In the genomic region with DNA sequence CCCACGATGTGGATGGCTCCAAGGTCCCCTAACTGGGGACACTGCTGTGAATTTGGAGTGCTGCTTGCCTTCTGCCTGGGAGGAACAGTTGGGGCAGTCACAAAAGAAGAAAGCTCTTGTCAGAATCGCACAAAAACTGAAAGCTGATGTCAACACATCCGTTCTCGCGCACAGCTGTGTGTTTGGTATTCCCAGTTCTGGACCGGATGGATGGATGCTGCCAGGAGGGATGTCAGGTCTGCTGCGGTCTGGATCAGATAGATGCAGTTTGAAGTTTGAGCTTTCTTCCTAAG, we compare ENCODE assay signal across 13 mouse cellular contexts.
DNase-seq lines count a peak whose midpoint lies in the region; ATAC-seq lines count a peak whose summit lies in the region.
"Had no signal": no experiment of that assay in that cellular context is flagged by ENCODE, and none has a peak within 500 bp of the region (broad histone marks: within the 10 kb centered on the region; RNA-seq: fewer than 3 reads in every experiment).

No protein-coding gene starts in this region.

- peak; percentile 37 for DNase-seq in MN1 (ENCODE audit: low spot score)
- no peak for DNase-seq in forebrain, embryonic 10.5 days (ENCODE audit: extremely low spot score, low spot score)
- DNase-seq in heart, postnatal 14 days: peak; percentile 7
- no peak for DNase-seq in thymus, postnatal 10 days (ENCODE audit: low spot score in 2 of 2)
- no peak for DNase-seq in urinary bladder, postnatal 10 days (ENCODE audit: low spot score)
- no peak for DNase-seq in layer of hippocampus, postnatal 25 days (ENCODE audit: extremely low spot score in 1 of 2, low spot score in 1 of 2)
- DNase-seq: cerebellum, adult 2 months; right cerebral cortex, adult 18-20 months; thymus, postnatal 14 days had no signal

- H3K36me3 ChIP-seq in kidney, embryonic 15.5 days: no peaks in the 10 kb centered on the region
- no peaks in the 10 kb centered on the region for H3K36me3 ChIP-seq in kidney, embryonic 16.5 days (ENCODE audit: insufficient read depth, low read length)
- no peaks in the 10 kb centered on the region for H3K36me3 ChIP-seq in forebrain, embryonic 10.5 days (replicated peaks)
- H3K36me3 ChIP-seq: limb, embryonic 15.5 days had no signal

- H3K9ac ChIP-seq in kidney, embryonic 15.5 days: no peak overlapping the region
- H3K9ac ChIP-seq in kidney, embryonic 16.5 days (replicated peaks; ENCODE audit: low read length): no peak overlapping the region
- H3K9ac ChIP-seq: limb, embryonic 15.5 days had no signal

- intact Hi-C loops in heart, postnatal 14 days (cut with DNase I): no loop called here

- peak overlapping the region; percentile 82; the same call in 1 of the 2 replicates for H3K27ac ChIP-seq in kidney, embryonic 15.5 days
- H3K27ac ChIP-seq in kidney, embryonic 16.5 days (ENCODE audit: low read length): no peak overlapping the region
- H3K27ac ChIP-seq in forebrain, embryonic 10.5 days: peak overlapping the region; percentile 71
- H3K27ac ChIP-seq: limb, embryonic 15.5 days had no signal

- no peak overlapping the region for H3K4me3 ChIP-seq in kidney, embryonic 15.5 days (replicated peaks)
- no peak overlapping the region for H3K4me3 ChIP-seq in kidney, embryonic 16.5 days (ENCODE audit: low read length)
- no peak overlapping the region for H3K4me3 ChIP-seq in forebrain, embryonic 10.5 days
- H3K4me3 ChIP-seq: limb, embryonic 15.5 days; myocyte had no signal

- no peaks in the 10 kb centered on the region for H3K9me3 ChIP-seq in kidney, embryonic 15.5 days (replicated peaks)
- no peaks in the 10 kb centered on the region for H3K9me3 ChIP-seq in kidney, embryonic 16.5 days (ENCODE audit: low read length)
- no peaks in the 10 kb centered on the region for H3K9me3 ChIP-seq in forebrain, embryonic 10.5 days
- H3K9me3 ChIP-seq: limb, embryonic 15.5 days had no signal

- H3K4me2 ChIP-seq in kidney, embryonic 15.5 days: 0 out of 2 replicates have a peak overlapping the region, but pooled peaks have one; percentile 8
- no peak overlapping the region for H3K4me2 ChIP-seq in kidney, embryonic 16.5 days (replicated peaks; ENCODE audit: low read depth, low read length)
- H3K4me2 ChIP-seq: limb, embryonic 15.5 days had no signal

- WGBS in kidney, embryonic 15.5 days: 78% methylated on average over 7 of the region's 7 CpGs
- 80% methylated on average over 7 of the region's 7 CpGs for WGBS in kidney, embryonic 16.5 days
- WGBS in forebrain, embryonic 10.5 days: 71% methylated on average over 7 of the region's 7 CpGs

- no peak for ATAC-seq in kidney, embryonic 15.5 days (replicated peaks; ENCODE audit: low FRiP score)
- no peak for ATAC-seq in kidney, embryonic 16.5 days (ENCODE audit: low FRiP score, low TSS enrichment)

- H3K4me1 ChIP-seq in kidney, embryonic 15.5 days: peaks cover 33% of the 10 kb centered on the region
- peaks cover 26% of the 10 kb centered on the region for H3K4me1 ChIP-seq in kidney, embryonic 16.5 days (ENCODE audit: insufficient read depth, low read length)
- H3K4me1 ChIP-seq in forebrain, embryonic 10.5 days: peaks cover 23% of the 10 kb centered on the region

- no peaks in the 10 kb centered on the region for H3K27me3 ChIP-seq in kidney, embryonic 15.5 days
- no peaks in the 10 kb centered on the region for H3K27me3 ChIP-seq in kidney, embryonic 16.5 days (ENCODE audit: insufficient read depth, low read length)
- H3K27me3 ChIP-seq in forebrain, embryonic 10.5 days (ENCODE audit: poor library complexity, severe bottlenecking): no peaks in the 10 kb centered on the region
- H3K27me3 ChIP-seq: limb, embryonic 15.5 days had no signal

Comparison
In these comparisons a context has a peak if more than half of its experiments do, and no peak if none do; other contexts are left out.
1. DNase-seq: peak in MN1 (single experiment) and heart, postnatal 14 days (2 of 2); none in forebrain, embryonic 10.5 days (single experiment), thymus, postnatal 10 days (0 of 2), urinary bladder, postnatal 10 days (single experiment) and layer of hippocampus, postnatal 25 days (0 of 2).